Mouse (Mus musculus) spleen, postnatal 4 days (tissue): ENCODE data around the gene Natd1.

Source experiments
- DNase-seq, 2 experiments: peaks; one replicate each; pipeline ENCODE4 v3.0.0; 2022; ENCODE audit warnings: low spot score in 2 of 2

Natd1 gene

DNA sequence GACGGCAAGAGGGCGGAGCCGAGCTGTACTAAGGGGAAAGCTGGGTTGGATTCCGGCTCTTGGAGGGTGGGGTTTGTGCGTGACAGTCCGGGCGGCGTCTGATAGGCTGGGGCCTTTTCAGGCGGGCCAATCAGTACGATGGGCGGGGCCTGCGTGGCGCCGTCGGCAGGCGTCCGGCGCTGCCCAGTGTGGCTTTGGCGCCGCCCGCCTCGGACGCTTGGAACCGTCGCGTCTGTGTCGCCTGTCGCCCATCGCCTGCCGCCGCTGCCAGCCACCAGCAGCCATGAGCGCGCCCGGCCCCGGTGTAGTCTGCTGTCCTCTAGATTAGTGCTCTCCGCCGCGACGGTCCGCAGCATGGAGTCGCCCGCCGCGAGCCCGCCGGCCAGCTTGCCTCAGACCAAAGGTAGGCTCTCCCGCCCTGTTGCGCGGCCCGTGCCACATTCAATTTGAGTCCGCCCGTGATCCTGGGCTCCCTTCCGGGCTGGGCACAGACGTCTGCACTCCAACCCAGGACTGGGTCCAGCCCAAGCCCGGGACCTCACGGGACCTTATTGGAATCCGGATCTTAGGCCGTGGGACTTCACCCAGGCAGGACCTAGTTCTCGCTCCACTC, 17.4 kb upstream of the Natd1 start, which contains the start of gene Map2k3:
Gene Map2k3 (plus strand): TSS at position 165 of the 613 bp plus-strand sequence.
- peak; percentile 98 for DNase-seq

DNA sequence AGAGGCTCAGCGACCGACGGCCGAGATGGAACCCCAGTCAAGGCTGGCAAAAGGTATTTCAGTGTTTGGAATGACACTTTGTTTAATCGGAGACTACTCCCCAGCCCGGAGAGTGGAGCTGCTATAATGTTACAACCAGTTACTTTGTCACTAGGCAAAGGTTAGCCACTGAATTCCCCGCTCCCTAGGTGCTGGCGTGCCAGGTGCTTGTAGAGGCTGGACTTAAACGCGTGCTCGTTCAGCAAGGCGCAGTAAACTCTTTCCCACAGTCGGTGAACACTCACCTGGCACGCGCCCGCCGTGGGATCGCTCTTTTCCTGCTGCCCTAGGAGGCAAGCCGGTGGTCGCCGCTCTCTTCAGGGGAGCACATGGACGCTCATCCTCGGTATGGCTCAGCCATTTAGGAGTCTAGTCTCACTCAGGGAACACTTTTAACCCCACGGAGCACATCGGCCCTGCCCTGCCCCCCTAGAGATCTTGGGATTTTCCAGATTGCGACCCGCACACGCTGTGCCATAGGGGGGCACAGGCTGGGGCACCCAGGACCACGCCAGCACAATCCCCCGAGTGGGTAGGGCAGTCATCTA, 16.8 kb upstream of the Natd1 start:
- no peak for DNase-seq

DNA sequence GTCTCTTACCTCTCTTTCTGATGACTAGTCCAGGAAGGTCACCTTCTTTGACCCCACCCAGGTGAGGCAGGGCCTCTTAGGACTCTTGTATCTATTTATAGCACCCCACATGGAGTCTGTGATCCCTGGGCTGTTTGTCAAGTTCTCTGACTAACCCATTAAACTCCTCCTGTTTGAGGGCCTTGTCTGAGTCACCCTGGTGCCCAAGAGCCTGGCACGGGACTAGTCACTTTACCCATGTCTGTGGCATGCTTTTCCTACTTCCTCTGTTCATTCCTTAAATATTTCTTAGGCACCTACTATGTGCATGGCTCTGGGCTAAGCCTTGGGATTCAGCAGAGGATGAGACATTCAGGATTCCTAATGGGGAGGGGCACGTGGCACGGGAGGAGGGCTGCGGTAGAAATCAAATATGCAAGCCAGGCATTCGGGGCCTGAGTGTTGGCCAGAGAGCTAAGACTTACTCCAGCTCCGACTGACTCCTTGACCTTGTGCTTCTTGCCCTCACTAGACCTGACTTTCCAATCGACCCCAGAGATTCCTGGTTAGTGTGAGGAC, 16.3 kb upstream of the Natd1 start:
- DNase-seq: no peak

DNA sequence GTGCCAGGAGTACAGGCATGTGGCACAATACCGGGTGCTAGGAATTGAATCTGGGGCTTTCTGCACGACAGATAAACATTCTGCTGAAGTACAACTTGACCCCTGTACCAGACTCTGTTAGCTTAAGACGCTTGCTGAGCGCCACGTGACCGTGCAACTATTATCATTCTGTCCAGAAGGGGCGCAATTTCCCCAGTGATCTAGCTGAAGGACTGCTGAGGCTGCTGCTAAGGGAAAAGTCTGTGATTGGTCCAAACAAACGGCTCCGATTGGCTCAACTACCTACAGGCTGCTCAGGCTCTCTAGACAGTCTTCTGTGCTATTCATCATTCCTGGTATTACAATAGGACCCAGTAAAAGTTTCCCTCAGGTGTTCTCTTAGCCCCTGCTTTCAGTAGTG, 12.7 kb upstream of the Natd1 start:
- DNase-seq: peak; percentile 93 to 97

DNA sequence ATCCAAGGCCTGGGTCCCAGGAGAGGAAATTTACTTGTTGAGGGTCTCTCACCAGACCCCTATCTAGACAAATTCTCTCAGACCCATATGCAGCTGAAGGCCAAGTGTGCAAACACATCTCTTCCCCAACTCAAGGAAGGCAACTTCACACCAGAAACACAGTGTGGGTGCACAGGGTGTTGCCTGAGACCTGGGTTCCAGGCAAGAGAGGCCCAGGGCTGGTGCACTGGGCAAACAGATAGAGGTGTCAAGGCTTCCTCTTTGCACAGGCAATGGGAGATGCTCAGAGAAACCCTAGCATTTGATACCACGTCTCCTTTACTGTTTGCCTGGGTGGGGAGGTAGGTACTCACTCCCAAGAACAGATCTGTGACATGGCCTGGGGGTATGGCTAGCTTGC, 10.4 kb upstream of the Natd1 start:
- no peak for DNase-seq

DNA sequence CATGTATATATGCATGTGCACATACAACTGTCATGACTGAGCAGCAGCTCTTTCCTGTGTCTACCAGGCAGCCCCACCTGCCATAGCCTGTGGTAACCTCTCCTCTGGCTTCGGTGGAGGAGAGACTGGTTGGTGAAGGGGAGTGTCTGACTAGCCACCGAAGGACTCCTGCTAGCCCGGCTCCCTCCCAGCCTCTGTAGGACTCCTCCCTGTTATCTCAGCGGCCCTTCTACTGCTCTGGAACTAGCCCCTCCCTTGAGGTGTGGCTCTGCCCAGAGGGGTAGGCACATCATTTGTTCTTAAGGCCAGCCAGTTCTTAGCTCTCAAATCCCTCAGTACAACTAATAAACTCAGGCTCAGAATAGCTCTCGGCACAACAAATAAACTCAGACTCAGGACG, 9.9 kb upstream of the Natd1 start:
- DNase-seq: peak; percentile 83 to 84

DNA sequence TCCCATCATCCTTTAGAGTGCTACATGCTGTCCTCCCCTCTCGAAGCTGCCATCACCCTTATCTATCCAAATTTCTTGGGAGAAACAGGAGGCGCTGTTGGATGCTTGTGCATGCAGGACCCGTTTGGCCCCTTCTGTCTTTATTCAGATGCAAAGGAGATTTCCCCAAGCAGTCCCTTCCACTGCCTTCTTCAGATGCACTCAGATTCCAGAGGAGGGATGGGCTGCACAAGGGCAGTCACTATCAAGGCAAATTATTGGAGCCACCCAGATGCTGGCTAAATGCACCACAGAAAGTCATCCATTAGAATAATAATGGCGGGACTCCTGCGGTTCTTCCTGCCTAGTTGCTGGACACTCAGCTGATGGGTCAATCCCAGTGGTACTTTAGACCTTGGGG, 8.4 kb upstream of the Natd1 start:
- DNase-seq: no peak

DNA sequence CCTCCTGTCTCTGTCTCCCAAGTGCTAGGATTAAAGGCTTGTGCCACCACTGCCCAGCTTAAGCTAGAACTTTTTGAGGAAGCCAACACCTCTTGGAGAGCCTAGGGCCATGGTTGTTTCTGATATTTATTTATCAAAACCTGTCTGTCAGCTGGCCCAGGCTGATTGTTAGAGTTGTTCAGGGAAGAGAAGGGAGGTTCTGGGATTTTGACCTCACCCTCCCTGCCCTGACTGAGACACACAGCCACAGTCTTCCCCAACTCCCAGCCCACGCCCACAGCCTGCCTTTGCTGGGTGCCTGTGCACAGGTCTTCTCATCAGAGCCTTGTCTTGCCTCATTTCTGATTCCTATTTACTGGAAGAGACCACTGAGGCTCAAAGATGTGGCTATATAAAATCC, 7.6 kb upstream of the Natd1 start:
- peak in 1 of 2 experiments; percentile 55 for DNase-seq

DNA sequence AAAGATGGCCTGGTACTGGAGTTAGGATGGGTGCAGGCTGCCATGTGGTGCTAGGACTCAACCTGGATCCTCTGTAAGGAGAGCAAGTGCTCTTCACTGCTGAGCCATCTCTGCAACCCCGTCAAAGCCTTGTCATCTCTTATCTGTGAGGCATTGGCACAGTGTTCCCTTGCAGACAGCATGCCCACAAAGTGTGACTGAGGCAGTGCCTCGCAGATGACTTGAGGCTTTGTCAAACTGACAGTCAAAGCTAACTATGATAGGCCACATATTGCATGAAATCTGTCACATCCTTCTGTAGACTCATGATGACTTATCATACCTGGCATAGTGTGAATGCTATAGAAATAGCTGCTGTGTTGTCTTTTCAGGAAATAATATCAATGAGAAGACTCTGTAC, 5.5 kb upstream of the Natd1 start:
- no peak for DNase-seq

DNA sequence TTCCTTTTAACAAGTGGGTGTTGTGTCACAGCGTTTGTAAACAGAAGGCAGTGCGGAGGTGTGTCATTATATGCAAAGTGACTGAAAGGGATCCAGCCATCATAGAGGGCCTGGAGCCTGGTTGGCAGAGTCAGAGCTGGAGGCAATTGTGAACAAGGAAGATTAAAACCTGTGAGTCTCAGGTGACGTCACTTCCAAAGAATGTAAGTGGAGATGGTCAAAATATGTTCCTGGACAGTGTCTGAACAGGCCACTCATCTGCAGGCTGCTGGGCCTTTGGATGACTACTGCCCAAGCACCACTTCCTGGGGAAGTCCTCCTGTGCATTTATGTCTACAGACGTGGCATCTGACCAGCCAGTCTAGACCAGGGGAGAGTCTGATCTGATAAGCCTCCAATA, 651 bp upstream of the Natd1 start:
- DNase-seq: no peak

DNA sequence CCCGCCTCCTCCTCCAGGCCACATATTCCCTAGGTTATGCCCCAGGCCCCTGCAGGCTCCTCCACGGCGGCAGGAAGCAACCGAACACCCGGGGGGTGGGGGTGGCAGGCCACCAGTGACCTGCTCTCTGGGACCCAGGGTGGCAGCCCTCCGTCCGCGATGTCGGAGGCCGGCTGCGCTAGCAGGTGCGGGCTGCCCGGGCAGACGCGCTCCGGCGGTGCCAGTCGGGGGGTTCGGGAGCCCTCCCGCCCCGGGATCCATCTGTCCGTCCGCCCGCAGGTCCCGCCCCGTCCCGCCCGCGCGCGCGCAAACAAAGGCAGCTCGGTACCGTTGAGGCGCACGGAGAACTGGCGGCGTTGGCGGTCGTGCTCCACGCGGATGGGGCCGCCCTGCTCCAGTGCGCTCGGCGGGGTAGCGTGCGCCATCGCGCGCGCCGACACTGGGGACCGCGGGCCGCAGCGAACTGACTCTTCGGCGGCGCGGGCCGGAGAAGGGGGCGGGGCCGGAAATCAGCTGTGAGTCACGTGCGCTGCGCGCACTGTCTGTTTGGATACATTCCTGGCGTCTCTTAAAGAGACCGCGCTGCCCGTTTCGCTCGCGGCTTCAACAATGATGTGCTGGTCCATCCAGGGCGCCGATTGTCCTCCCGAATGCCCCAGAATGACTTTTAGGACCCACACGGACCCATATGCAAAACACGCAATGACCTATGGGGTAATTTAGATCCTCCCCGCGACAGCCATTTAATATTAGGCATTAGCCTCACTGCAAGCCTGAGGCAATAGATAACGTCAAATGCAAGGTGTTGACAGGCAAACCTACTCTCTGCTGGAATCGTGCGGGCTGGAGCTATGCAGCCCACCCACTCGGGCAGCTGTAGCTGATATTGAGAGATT, 1.0 kb downstream of the Natd1 start:
- peak; percentile 92 to 96 for DNase-seq

DNA sequence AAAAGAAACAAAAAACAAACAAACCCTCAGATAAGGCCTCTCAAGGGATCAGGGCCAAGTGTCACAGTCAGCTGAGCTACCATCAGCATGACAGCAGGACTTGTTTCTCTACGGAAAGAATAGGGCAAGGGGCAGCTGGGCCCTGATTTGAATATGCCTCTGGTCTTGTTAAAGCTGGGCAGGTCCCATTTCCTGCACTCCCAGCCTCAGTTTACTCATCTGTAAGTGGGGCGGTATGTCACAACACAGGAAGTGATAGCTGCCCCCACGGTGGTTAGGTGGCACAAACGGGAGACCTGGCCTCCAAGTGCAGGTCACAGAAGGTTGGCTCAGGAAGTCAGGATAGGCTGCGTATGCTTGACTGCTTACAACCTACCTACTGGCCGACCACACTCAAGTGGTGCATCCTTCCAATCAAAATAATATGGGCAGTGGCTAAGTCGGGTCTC, 2.0 kb downstream of the Natd1 start:
- DNase-seq: peak; percentile 22 to 64

DNA sequence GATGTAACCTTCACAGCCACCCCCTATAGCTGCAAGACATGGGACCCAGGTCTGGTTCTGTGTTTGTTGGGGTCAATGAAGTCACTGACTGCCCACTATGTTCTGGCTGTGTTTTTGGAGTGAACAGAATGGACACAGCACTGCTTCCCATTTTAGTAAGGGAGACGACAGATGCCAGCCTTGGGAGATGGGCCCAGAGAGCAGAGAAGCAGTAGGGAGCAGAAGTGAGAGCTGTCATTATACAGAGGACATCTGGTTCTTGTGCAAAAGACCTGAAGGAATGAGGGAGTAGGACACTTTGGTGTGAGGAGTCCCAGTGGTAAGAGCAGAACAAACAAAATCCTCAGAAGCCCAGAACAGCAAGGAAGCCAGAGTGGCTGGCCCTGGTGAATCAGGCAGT, 4.9 kb downstream of the Natd1 start:
- no peak for DNase-seq

DNA sequence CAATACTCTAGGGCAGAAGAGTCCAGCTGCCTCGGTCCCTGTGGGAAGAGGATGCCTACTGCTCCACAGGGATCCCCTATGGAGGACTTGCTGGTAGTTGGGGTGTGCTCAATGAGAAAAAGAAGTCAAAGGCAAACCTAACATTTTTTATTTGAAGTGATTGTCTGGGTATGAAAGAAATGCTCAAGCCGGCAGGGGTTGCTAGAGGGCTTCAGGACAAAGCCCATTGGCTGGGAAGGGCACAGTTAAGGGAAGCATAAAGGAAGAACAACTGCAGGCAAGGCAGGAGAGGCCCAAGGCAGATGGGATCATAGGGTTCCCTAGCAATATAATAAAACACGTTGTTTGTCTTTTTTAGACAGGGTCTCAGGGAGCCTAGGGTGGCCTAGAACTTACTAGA, 6.5 kb downstream of the Natd1 start:
- no peak for DNase-seq

DNA sequence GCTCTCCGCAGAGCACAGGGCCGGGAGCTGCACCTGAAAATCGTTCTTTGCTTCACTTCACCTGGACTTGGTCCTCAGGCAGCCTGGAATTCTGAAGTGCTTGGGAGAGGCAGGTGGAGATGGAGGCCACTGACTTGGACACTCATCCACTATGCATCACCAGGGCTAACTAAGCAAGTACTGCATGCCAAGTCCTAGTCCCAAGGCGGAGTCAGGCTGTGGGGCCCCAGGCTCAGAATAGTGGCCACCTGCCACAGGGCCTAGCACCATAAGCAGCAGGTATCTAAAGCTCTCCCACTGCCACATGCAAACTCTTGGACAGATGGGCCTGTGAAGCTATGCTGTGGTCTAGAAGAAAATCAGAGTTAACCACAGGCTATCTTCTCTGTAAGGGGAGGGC, 8.1 kb downstream of the Natd1 start:
- no peak for DNase-seq

DNA sequence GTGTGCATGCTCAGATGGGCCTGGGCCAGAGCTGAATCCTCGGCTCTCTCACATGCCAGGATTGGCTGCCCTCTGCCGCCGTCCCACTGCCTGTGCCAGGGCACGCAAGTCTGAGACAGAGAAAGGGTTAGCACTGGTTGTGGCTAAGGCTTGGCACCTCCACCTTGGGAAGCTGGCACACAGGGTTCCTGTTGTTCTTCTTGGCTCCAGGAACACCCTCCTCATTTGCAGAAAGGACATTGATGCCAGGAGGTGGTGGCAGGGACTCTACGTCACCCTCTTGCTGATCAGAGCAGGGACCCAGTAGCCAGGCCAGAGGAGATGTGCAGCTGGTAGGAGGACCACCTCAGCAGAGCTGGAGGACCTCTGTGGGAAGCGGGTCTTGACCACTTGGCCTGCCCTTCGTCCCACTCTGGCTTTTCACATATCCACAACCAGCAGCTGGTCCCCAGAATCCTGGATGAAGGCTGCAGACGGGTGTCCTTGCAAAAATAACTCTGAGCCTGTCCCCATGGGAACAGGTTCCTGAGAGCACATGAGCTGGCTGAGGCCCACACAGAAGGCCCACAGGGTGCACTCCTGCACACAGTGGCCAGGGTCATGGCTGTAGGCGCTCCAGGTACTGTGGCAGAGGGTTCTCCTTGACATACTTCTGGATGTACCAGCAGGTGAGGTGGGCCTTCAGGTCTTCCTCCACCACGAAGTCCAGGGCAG, 9.0 kb downstream of the Natd1 start:
- DNase-seq: no peak

DNA sequence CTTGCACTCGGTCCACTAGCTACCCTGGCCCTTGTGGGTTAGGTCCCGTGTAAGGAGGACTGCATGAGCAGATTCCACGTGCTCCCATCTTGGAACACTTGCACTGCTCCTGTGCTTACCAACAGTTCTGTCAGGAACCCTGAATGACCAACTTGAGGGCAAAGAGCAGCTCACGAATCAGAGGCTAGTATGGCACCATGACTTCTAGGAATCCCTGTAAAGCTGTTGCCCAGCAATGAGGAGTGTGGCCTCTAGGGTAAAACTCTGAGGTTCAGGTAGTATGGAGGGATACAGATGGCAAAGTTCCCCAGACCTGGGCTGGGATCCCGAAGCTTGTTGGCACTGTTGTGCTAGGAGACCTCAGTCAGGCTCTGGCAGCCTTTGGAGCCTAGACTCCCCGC, 10.9 kb downstream of the Natd1 start:
- no peak for DNase-seq

DNA sequence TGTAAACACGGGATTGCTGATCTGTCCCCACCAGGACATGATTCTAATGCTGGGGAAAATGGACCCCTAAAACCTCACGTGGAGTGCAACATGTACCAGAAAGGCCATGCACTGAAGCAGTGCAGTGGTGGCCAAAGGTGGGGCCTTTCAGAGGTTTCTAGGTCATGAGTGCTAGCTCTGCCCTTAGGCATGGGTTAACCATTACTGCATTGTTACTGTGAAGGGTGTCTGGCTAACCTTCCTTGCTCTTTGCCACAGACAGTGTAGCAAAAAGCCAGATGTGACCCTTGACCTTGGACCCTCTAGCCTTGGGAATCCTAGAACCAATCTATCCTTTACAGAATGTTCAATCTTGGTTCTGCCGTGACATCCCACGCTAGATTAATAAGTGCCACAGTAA, 12.1 kb downstream of the Natd1 start:
- DNase-seq: no peak

DNA sequence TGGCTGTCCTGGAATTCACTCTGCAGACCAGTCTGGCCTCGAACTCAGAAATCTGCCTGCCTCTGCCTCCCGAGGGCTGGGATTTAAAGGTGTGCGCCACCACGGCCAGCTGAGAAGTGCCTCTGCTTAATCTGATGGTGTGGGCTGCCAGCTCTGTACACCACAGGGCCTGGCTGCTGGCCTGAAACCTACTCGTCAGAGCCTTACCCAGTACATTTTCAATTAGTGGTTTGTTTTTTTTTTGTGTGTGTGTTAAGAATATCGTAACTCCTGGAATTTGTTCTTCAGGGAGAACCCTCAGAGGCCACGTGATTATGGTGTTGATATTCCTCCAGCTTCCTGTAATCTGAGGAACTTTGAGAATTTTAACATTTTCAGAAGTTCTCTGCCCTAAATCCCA, 12.5 kb downstream of the Natd1 start:
- DNase-seq: no peak

DNA sequence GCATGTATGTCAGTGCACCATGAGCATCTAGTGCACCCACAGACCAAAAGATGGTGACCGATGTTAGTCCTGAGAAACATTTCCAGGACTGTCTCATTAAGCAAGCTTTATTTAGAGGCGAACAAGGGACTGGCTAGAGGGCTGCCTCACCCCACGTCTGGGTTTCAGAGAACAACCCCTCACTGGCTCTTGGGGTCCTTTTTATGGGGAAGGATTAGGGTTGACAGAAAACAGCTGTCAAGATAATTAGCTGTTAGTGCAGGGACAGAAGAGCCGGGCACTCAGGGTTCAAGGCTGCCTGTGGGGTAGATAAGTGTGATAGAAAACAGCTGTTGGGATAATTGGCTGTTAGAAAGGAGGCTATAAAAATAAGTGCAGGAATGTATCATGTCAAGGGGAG, 18.6 kb downstream of the Natd1 start:
- DNase-seq: no peak

DNA sequence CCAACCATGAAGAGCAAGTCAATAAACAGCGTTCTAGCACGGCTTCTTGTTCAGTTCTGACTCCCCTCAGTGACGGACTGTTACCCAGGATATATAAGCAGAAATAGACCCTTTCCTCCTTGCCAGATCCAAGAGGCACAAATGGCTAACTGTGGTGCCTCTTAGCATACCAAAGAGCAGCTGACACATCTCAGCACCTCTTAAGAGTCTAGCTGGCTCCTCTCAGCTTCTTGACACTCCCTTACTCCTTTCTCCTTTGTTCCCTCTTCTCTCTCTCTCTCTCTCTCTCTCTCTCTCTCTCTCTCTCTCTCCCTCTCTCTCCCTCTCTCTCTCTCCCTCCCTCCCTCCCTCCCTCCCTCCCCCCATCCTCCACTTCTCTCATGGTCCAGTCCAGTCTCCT, 23.8 kb downstream of the Natd1 start:
- DNase-seq: no peak

DNA sequence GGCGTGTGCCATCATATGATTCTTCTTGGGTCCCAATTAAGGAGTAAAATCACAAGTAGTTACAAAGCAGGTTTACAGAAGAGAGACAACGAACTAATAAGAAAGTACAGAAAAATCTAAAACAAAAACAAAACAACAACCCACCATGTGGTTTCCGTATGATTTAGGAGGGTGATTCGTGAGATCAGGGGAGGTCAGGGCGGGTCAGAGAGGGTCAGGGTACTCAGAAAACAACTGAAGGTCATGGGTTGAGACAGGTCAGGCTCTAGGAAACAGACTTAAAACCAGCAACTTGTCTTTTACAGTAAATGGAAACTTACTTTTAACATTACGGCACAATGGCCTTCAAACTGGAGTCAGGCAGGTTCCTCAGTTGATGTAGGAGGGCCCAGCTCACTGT, 24.3 kb downstream of the Natd1 start:
- no peak for DNase-seq
